Mouse (Mus musculus) erythroblast, embryonic 14.5 days (primary cell): Measurements from ENCODE around the gene Olfr446.

Source experiments
- GATA1 ChIP-seq: IDR thresholded peaks from 2 replicates; pipeline ENCODE4 v1.6.1; 2012; ENCODE audit warnings: low read length, inconsistent platforms, mixed read lengths
- TAL1 ChIP-seq: IDR thresholded peaks from 3 replicates; pipeline ENCODE4 v1.6.1; 2012; ENCODE audit warnings: low read length, inconsistent platforms, mixed read lengths

DNA sequence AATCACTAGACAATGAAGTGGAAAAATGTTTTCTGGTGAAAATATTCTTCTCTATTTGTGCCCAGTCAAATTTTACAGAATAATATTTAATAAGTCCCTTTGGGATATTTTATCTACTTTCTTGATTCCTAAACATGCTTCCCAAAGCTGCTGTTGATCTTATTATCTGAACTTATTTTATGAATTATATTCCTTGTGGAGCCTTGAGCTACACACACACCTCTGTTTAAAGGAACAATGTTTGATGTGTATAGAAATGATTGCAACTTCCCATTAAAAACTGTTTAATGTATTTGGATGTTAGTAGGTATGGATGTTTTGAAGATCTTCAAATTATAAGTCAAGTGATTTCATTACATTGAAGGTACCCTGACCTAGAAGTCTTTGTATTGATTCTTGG, 12.6 kb upstream of the Olfr446 start, which contains the start of gene Olfr447:
- TF ChIP-seq TAL1 (no peak), GATA1 (no peak)
